Mouse (Mus musculus) common myeloid progenitor, adult 5-6 weeks (primary cell): Measurements from ENCODE around the gene Il2rb. TPM values are rescaled to one million over a fixed set of nuclear protein-coding genes. Genes with fewer than 3 reads are reported as not detected.
A peak's percentile ranks its signal among the peaks of the same experiment; 100 is the strongest.

Experiments used
- ATAC-seq: replicated peaks from 2 replicates; pipeline ENCODE4 v1.8.0; 2016; ENCODE audit warnings: low read depth, mild to moderate bottlenecking, moderate TSS enrichment, inconsistent platforms; ENCODE audit not compliant: poor library complexity, severe bottlenecking
- total RNA-seq: library from RNA; stranded (forward); fragments of 200-1000, 187-1606 nt; gene quantifications from 2 replicates; pipeline ENCODE4 v1.2.3, GENCODE M21; 2017

Gene Il2rb
- total RNA-seq, 1 experiment from 2014 or later, result 1.9 TPM

DNA sequence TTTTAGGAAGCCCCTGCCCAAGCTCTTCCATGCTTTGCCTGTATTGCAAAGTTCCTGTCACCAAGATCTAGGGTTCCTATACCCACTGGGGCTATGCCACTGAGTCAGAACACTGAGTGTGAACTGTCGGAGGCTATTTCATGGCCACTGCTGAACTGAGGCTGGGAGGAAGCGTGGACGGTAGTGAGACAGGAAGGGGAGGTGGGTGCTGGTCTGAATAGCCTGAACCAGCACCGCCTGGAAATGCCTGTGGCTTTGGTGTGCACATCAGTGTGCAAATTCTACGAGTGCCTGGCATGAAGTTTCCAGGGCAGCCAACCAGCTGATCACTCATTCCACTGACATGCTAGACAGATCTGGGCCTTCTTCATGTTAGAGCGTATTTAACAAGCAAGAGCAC lies 26.8 kb upstream of the Il2rb start:
- ATAC-seq, result no peak

- no peak for ATAC-seq
Observed at GRCm38 (mm10) chr15:78521331-78521730, 26.3 kb upstream of the Il2rb start.

DNA sequence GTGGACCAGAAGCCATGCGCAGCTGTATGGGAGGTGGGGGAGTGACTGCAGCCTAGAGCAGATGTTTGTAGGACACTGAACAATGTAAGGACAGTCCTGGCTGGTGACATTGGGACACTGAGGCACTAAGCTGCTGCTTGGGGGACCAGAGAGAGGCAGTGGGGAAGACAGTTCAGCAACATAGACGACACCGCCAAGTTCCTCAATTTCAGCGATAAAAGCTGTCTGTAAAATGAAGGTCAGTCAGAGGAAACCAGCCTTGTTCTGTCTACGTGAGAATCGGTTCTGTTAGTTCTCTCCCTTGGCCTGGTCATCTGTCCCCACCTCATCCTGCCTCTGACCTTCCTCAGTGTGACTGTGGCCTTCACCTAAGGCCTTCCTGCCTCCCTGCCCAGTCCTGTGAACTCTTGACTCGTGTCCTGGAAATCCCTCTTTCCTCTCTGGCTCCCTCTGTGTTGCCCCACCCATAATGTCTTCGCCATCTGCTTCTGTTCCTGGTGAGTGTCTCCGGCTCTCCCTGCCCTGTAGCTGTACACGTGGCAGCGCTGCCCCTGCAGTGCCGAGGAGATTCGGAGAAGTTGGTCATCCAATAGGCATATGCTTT lies 25.1 kb upstream of the Il2rb start:
- ATAC-seq, result peak; percentile 51

- ATAC-seq, result no peak
Observed at GRCm38 (mm10) chr15:78518221-78518620, 23.1 kb upstream of the Il2rb start.

DNA sequence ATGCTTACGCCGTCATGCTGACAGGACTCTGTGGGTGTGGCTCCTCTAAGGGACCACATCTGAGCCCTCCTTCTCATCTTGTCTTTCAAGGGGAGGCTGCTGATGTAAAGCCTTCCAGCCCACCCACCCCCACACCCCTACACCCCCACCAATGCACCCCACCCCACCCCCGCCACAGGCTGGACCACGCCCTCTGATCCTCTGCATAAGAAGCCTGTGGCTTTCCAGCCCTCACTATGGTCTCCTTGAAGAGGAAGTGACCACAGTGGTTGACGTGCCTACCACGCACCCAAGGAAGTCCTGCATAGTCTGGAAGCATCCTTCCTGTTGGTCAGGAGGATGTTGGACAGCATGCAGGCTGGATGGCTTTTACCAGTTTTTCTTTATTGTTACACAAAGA lies 20.7 kb upstream of the Il2rb start:
- peak; percentile 36; the same call in 1 of the 2 replicates for ATAC-seq

- ATAC-seq, result peak; percentile 40
Observed at GRCm38 (mm10) chr15:78514393-78515146, 19.5 kb upstream of the Il2rb start.

DNA sequence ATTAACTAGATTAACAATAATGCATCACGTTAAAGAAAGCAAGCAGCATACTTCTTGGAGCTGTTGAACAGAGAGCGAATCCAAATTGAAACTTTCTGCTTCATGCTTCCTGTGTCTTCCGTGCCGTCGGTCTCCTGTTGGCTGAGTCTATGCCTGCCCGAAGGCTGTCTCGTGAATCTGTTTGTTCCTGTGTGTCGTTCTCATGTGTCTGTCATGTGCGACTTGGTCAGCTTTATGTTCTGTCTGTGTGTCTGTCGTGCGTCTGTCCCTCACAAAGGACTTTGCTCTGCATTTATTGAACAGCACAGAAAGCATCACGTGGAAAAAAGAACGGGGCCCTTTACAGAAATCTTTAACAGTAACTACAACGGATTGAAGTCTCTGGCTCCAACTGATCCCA lies 17.9 kb upstream of the Il2rb start:
- no peak for ATAC-seq

GRCm38 (mm10) chr15:78511951-78512350 lies 16.9 kb upstream of the Il2rb start:
- no peak for ATAC-seq

DNA sequence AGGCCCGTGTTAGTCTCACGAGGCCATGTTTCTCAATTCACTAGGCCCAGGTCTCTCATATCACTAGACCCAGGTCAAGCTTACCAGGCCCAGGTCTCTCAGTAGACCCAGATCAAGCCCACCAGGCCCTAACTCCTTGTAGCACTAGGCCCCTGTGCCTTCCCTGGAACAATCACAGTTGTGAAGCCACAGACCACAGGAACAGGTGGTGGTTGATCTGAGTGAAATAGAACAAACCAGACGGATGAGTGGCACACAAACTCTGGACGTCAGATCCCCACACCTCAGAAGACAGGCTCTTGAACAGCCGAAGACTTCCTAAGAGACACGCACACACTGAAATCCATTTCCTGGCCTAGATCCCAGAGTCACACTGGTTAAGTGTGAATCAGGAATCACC lies 15.7 kb upstream of the Il2rb start:
- ATAC-seq, result 0 out of 2 replicates have a peak, but pooled peaks have one; percentile 17

DNA sequence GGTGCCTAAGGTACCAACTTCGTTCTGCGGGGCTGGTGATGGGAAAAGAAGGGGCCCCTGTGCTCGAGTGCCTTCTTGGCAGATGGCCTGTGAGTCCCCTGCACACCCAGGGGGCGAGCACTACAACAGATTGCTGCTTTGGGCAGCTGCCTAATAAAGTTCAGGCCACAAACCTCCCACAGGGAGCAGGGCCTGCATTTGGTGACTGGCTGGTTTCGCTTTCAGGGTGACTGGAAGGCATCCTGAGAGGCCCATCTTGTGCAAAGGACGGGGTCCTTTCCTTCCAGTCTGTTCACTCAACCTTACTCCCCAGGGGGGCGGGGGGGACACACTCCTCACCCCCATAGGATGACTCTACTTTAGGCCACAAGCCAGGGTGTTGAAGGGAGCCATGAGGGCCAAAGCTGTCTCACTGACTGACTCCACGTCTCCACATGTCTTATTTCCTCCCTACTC lies 15.1 kb upstream of the Il2rb start:
- peak; percentile 27 for ATAC-seq

DNA sequence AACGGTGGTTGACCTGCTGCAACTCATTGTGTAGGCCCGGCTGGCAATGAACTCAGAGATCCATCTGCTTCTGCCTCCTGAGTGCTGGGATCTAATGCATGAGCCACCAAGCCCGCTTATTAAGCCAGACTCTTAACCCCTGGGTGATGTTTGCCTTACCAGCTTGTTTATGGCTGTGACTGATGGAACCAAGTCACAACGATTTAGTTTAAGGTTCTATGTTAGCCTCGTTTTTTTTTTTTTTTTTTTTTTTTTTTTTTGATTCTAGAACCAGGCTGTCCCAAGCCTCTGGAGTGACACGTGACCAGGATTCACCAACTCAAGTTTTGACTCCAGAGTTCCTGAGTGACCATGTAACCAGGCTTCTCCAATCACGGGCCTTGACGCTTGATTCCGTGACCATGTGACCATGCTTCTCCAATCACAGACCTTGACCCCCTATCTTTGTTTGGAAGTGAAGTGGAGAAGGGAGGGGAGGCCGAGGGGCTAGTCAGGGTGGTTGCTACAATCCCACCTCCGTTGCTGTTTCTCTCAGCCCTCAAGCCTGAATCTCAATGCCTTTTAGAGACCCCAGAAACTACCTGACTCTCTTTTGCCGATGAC lies 14.3 kb upstream of the Il2rb start:
- no peak for ATAC-seq

DNA sequence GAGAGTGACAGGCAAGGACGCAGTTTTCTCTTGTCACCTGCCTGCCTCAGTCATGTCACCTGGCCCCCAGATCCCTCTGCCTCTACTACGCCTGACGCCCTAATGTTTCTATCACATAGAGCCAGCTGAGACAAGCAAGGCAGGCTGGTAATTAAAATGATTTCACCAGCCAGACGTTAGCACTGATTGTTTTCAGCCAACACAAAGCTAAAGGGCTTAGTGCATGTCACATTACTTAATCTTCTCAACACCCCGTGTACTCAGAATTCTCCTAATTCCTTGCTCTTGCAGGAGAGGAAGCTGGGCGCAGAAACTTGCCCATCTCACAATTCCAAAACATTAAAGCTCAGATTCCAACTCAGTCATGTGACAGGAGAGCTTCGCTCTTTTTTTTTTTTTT lies 13.4 kb upstream of the Il2rb start:
- ATAC-seq, result no peak

- ATAC-seq, result no peak
Observed at GRCm38 (mm10) chr15:78505541-78505940, 10.5 kb upstream of the Il2rb start.

DNA sequence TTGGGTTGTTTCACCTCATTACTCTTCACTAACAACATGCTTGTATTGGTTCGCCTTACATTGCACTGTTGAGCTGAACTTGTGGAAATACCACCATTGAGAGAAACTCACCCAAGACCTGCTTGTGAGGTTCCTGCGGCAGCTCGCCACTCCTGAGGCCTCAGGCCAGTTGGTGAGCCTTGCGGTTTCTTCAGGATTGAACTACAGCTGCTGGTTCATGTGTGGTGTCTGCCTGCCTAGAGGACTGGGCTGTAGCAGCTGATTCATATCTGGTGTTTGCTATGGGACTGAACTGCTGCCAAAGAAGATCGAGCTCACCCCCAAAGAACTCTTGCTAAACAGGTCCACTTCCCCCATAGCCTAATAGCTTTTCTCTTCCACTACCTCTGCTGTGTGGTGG lies 9.7 kb upstream of the Il2rb start:
- no peak for ATAC-seq

DNA sequence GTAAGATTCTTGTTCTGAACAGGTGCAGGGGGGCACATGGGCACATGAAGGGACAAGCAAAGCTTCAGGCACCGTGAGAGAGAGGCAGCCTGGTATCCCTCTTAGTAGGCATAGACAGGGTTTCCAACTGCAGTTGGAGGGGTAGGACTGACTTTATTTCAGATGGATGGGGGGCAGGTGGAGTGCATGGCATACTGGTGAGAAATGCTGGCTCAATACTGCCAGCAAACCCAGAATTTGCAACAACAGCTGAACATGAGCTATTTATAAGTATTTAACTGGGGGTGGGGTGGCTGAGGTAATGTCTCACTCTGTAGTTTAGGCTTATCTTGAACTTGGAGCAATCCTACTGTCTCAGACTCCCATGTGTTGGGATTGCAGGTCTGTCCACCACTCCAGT lies 8.9 kb upstream of the Il2rb start:
- ATAC-seq, result no peak

DNA sequence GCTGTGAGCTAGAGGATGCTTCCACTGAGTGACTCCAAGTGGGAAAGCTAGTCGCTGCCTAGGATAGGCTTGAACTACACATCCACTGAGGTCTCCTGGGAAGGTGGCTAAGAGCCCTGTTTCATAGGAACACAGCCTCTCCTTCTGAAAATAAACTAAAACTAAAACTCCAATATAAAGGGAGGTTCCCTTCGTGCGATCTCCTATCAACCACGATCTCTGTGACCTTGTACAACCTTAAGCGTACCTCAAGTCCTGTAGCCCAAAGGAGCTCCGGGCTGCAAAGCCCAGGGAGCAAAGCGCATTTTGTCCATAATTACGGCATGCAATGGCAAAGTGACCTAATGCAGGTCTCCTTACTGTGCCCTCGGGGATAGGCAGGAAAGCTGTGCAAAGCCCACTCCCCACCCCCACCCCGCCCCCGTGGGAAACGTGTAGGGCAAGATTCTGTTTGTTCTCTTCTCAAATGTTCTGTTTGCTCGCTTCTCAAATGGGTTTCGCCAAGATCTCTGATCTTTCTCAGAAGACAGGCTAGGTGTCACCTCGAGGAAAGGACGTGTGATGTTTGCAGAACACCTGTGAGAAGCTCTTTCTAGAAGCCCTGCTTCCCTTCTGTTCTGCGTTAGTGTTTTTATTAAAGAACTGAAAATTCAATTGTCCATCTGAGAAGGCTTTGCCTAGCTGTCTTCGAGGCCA lies 7.5 kb upstream of the Il2rb start:
- ATAC-seq, result no peak

DNA sequence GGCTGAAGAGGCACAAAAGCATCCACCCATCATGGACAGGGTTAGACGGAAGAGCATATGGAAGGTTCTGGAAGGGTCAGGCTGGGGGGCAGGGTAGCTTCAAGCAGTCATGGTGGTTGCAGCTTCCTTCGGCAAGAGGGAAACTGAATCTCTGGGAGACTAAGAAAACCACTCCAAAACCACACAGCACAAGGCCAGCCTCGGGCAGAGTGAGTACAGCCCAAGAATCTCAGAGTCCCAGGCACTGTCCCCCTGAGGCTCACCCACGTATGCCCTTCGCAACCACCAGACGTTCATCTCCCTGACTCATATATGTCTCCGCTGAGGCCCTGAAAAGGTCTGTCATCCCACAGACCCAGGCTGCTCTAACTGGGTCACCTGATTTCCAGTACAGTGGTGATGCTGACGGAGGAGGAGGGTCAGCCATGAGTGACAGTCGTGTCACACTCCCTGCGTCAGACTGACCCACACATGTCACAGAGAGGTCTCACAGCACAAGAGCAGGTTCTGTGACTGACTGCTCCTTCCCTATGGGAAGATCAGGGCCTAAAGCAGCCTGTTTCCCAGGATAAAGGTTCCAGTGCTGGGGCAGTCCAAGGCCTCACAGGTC lies 1.6 kb downstream of the Il2rb start:
- ATAC-seq, result no peak

DNA sequence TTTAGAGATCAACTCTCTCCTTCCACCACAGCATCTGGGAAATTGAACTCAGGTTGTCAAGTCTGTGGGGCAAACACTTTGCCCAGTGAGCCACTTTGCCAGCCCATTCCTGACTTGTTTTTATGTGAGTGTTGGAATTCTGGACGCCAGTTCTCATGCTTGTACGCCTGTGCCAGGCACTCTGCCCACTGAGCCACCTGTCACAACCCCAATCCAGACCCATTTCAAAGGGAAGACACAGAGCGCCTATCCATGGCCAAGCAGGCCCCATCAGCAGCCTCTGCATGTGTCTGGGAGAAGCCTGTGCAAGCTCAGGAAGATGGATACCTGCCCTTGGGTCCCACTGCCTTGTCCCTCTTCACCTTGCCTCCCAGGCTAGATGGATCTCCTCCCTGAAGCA lies 3.8 kb downstream of the Il2rb start:
- ATAC-seq, result no peak

- ATAC-seq, result no peak
Observed at GRCm38 (mm10) chr15:78489906-78490305, 5.2 kb downstream of the Il2rb start.

DNA sequence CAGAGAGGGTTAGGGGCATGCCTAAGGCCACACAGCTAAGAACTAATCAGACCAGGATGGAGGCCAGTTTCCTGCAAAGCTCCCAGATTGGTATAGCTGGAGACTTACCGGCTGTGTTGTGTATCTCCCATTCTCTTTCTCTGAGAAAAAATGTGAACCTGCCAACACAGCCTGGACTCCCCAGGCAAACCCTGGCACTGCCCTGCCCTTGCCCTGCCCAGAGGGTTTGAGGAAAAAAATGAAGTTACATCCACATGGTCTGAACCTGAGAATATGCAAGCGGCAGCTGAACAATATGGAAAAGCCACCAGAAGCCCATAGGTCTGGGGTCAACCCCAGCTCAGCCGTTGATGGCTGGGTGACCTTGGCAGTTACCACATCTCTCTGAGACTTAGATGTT lies 5.8 kb downstream of the Il2rb start:
- ATAC-seq, result no peak
